Mouse (Mus musculus) splenic B cell, adult 2 months (primary cell): ENCODE measurements around the gene Lyst.
"Not testable (repeated sequence)": the region's sequence is repeated elsewhere in the genome, so short reads cannot be mapped to it uniquely, and the experiment has no call there.

Experiments
- DNase-seq: peaks from one replicate; pipeline ENCODE4 v3.0.0-alpha.2; 2011; ENCODE audit warnings: low read depth, low spot score
- H3K27me3 ChIP-seq: 2 replicates; pipeline ENCODE4 v1.6.1; 2012; ENCODE audit warnings: mild to moderate bottlenecking, low read length, moderate library complexity, mixed read lengths; ENCODE audit not compliant: control insufficient read depth, poor library complexity, insufficient read depth, severe bottlenecking
- H3K36me3 ChIP-seq: 2 replicates; pipeline ENCODE4 v1.6.1; 2012; ENCODE audit warnings: mild to moderate bottlenecking, low read length, moderate library complexity, mixed read lengths; ENCODE audit not compliant: control insufficient read depth, poor library complexity, insufficient read depth, severe bottlenecking

Lyst gene

GRCm38 (mm10) chr13:13637981-13638380 lies 47.8 kb downstream of the Lyst start:
- Histone ChIP-seq H3K36me3 (peaks cover 19% of the 10 kb centered on the region), H3K27me3 (no peaks in the 10 kb centered on the region)
- DNase-seq: no peak

GRCm38 (mm10) chr13:13638725-13639124 lies 48.5 kb downstream of the Lyst start:
- Histone ChIP-seq H3K36me3 (peaks cover 16% of the 10 kb centered on the region), H3K27me3 (no peaks in the 10 kb centered on the region)
- no peak for DNase-seq

GRCm38 (mm10) chr13:13647296-13647695 lies 57.1 kb downstream of the Lyst start:
- peaks cover 7% of the 10 kb centered on the region; the same call in 1 of the 2 replicates for H3K36me3 ChIP-seq
- no peaks in the 10 kb centered on the region for H3K27me3 ChIP-seq
- DNase-seq: no peak

GRCm38 (mm10) chr13:13655453-13655852 lies 65.3 kb downstream of the Lyst start:
- H3K36me3 ChIP-seq: peaks cover 9% of the 10 kb centered on the region; the same call in 1 of the 2 replicates
- H3K27me3 ChIP-seq: no peaks in the 10 kb centered on the region
- no peak for DNase-seq

GRCm38 (mm10) chr13:13666103-13666502 lies 75.9 kb downstream of the Lyst start:
- H3K36me3 ChIP-seq, H3K27me3 ChIP-seq, DNase-seq: not testable (repeated sequence)

- Histone ChIP-seq H3K36me3 (peaks cover 13% of the 10 kb centered on the region; the same call in 1 of the 2 replicates), H3K27me3 (no peaks in the 10 kb centered on the region)
- DNase-seq: no peak
These were observed 80.5 kb downstream of the Lyst start for GRCm38 (mm10) chr13:13670669-13671068.

- Histone ChIP-seq H3K27me3 (no peaks in the 10 kb centered on the region), H3K36me3 (peaks cover 14% of the 10 kb centered on the region; the same call in 1 of the 2 replicates)
- DNase-seq: no peak
These were observed 81.6 kb downstream of the Lyst start for GRCm38 (mm10) chr13:13671585-13672328.

GRCm38 (mm10) chr13:13674669-13675343 lies 84.6 kb downstream of the Lyst start:
- no peak for DNase-seq
- no peaks in the 10 kb centered on the region for H3K27me3 ChIP-seq
- H3K36me3 ChIP-seq: peaks cover 24% of the 10 kb centered on the region

- DNase-seq: no peak
- no peaks in the 10 kb centered on the region for H3K27me3 ChIP-seq
- peaks cover 23% of the 10 kb centered on the region for H3K36me3 ChIP-seq
These were observed 87.7 kb downstream of the Lyst start for GRCm38 (mm10) chr13:13677871-13678270.

- Histone ChIP-seq H3K27me3 (no peaks in the 10 kb centered on the region), H3K36me3 (peaks cover 22% of the 10 kb centered on the region)
- no peak for DNase-seq
These were observed 91.4 kb downstream of the Lyst start for GRCm38 (mm10) chr13:13681642-13682041.

- Histone ChIP-seq H3K27me3 (no peaks in the 10 kb centered on the region), H3K36me3 (peaks cover 4% of the 10 kb centered on the region)
- no peak for DNase-seq
These were observed 113.3 kb downstream of the Lyst start for GRCm38 (mm10) chr13:13703476-13703875.

- not testable (repeated sequence) for H3K27me3 ChIP-seq
These were observed 131.2 kb downstream of the Lyst start for GRCm38 (mm10) chr13:13721435-13721834.

GRCm38 (mm10) chr13:13723293-13723692 lies 133.1 kb downstream of the Lyst start:
- DNase-seq: no peak
- Histone ChIP-seq H3K36me3 (peaks cover 3% of the 10 kb centered on the region), H3K27me3 (no peaks in the 10 kb centered on the region)

More at GRCm38 (mm10) chr13:13721435-13721834, 131.2 kb downstream of the Lyst start:
- not testable (repeated sequence) for DNase-seq, H3K36me3 ChIP-seq

GRCm38 (mm10) chr13:13723786-13724185 lies 133.6 kb downstream of the Lyst start:
- Histone ChIP-seq H3K27me3 (no peaks in the 10 kb centered on the region), H3K36me3 (peaks cover 3% of the 10 kb centered on the region)
- no peak for DNase-seq

- peaks cover 4% of the 10 kb centered on the region for H3K36me3 ChIP-seq
- no peak for DNase-seq
- H3K27me3 ChIP-seq: no peaks in the 10 kb centered on the region
These were observed 149.0 kb downstream of the Lyst start for GRCm38 (mm10) chr13:13739232-13739631.
